ENCODE assay signal across 22 mouse cellular contexts in genomic region chr11:63911001-63911400, GRCm38 (mm10). TPM values are rescaled to one million over a fixed set of nuclear protein-coding genes. Genes with fewer than 3 reads are reported as not detected.
DNase-seq lines count a peak whose midpoint lies in the region; ATAC-seq lines count a peak whose summit lies in the region.
"Had no signal": no experiment of that assay in that cellular context is flagged by ENCODE, and none has a peak within 500 bp of the region (broad histone marks: within the 10 kb centered on the region; RNA-seq: fewer than 3 reads in every experiment).

No protein-coding gene starts in this region.

- peak; percentile 87 for DNase-seq in heart, adult 11 months
- DNase-seq in heart, adult 9 months (ENCODE audit: low spot score in 2 of 2): no peak
- no peak for DNase-seq in hindbrain, embryonic 10.5 days (ENCODE audit: low spot score)
- DNase-seq: adrenal gland, adult 2 months; adrenal gland, postnatal 14 days; cerebellum, adult 11 months; cerebellum, adult 2 months; cerebellum, postnatal 25 days; embryo, embryonic 11 days; gastrocnemius, postnatal 25 days had no signal

- peaks cover 50% of the 10 kb centered on the region for H3K27me3 ChIP-seq in hindbrain, embryonic 10.5 days (ENCODE audit: insufficient read depth, poor library complexity, severe bottlenecking)
- peaks cover 33% of the 10 kb centered on the region for H3K27me3 ChIP-seq in hindbrain, embryonic 13.5 days
- H3K27me3 ChIP-seq in midbrain, embryonic 12.5 days: peaks cover 31% of the 10 kb centered on the region
- H3K27me3 ChIP-seq in midbrain, embryonic 16.5 days (ENCODE audit: control insufficient read depth, insufficient read depth, low read depth, low read length): peaks cover 6% of the 10 kb centered on the region

- 58% methylated on average over 5 of the region's 5 CpGs for WGBS in hindbrain, embryonic 10.5 days
- WGBS in hindbrain, embryonic 13.5 days: 61% methylated on average over 5 of the region's 5 CpGs
- 65% methylated on average over 5 of the region's 5 CpGs for WGBS in midbrain, embryonic 12.5 days
- 51% methylated on average over 5 of the region's 5 CpGs for WGBS in midbrain, embryonic 16.5 days

- peak overlapping the region; percentile 72 for H3K27ac ChIP-seq in hindbrain, embryonic 10.5 days
- no peak overlapping the region for H3K27ac ChIP-seq in hindbrain, embryonic 13.5 days
- H3K27ac ChIP-seq in midbrain, embryonic 12.5 days (replicated peaks): no peak overlapping the region
- H3K27ac ChIP-seq in midbrain, embryonic 16.5 days (ENCODE audit: low read length): no peak overlapping the region
- H3K27ac ChIP-seq: embryonic facial prominence, embryonic 10.5 days; embryonic facial prominence, embryonic 13.5 days; forebrain, embryonic 12.5 days; forebrain, embryonic 15.5 days; heart, embryonic 13.5 days; hindbrain, embryonic 15.5 days had no signal

- H3K4me3 ChIP-seq in hindbrain, embryonic 10.5 days: no peak overlapping the region
- H3K4me3 ChIP-seq in hindbrain, embryonic 13.5 days: no peak overlapping the region
- H3K4me3 ChIP-seq in midbrain, embryonic 12.5 days: no peak overlapping the region
- no peak overlapping the region for H3K4me3 ChIP-seq in midbrain, embryonic 16.5 days (ENCODE audit: low read depth, low read length)
- H3K4me3 ChIP-seq: embryonic facial prominence, embryonic 10.5 days; embryonic facial prominence, embryonic 13.5 days; erythroblast, embryonic 14.5 days; forebrain, embryonic 12.5 days; forebrain, embryonic 15.5 days; heart, embryonic 13.5 days; hindbrain, embryonic 15.5 days had no signal

- H3K36me3 ChIP-seq in hindbrain, embryonic 10.5 days: no peaks in the 10 kb centered on the region
- no peaks in the 10 kb centered on the region for H3K36me3 ChIP-seq in hindbrain, embryonic 13.5 days
- no peaks in the 10 kb centered on the region for H3K36me3 ChIP-seq in midbrain, embryonic 12.5 days
- H3K36me3 ChIP-seq in midbrain, embryonic 16.5 days (ENCODE audit: control insufficient read depth, insufficient read depth, low read length): no peaks in the 10 kb centered on the region
- H3K36me3 ChIP-seq: embryonic facial prominence, embryonic 10.5 days; embryonic facial prominence, embryonic 13.5 days; forebrain, embryonic 12.5 days; forebrain, embryonic 15.5 days; heart, embryonic 13.5 days; hindbrain, embryonic 15.5 days had no signal

- no peak for ATAC-seq in hindbrain, embryonic 13.5 days (ENCODE audit: low FRiP score)
- ATAC-seq in midbrain, embryonic 12.5 days (ENCODE audit: low FRiP score, low read depth): no peak
- ATAC-seq in midbrain, embryonic 16.5 days: no peak
- ATAC-seq: CD4-positive, CD25-positive, alpha-beta regulatory T cell, adult 4 months; forebrain, embryonic 15.5 days; intestine, postnatal 0 days had no signal

- H3K9ac ChIP-seq in hindbrain, embryonic 13.5 days: no peak overlapping the region
- H3K9ac ChIP-seq in midbrain, embryonic 12.5 days (replicated peaks): 0 out of 2 replicates have a peak overlapping the region, but pooled peaks have one; percentile 15
- no peak overlapping the region for H3K9ac ChIP-seq in midbrain, embryonic 16.5 days (ENCODE audit: low read depth, low read length)
- H3K9ac ChIP-seq: embryonic facial prominence, embryonic 13.5 days; forebrain, embryonic 12.5 days; forebrain, embryonic 15.5 days; heart, embryonic 13.5 days; hindbrain, embryonic 15.5 days had no signal

- H3K9me3 ChIP-seq in hindbrain, embryonic 10.5 days: no peaks in the 10 kb centered on the region
- H3K9me3 ChIP-seq in hindbrain, embryonic 13.5 days: no peaks in the 10 kb centered on the region
- H3K9me3 ChIP-seq in midbrain, embryonic 12.5 days: no peaks in the 10 kb centered on the region
- no peaks in the 10 kb centered on the region for H3K9me3 ChIP-seq in midbrain, embryonic 16.5 days (replicated peaks; ENCODE audit: control insufficient read depth, low read length, poor library complexity, severe bottlenecking)
- H3K9me3 ChIP-seq: embryonic facial prominence, embryonic 10.5 days; embryonic facial prominence, embryonic 13.5 days; forebrain, embryonic 12.5 days; forebrain, embryonic 15.5 days; heart, embryonic 13.5 days; hindbrain, embryonic 15.5 days had no signal

- H3K4me1 ChIP-seq in hindbrain, embryonic 10.5 days (replicated peaks): peaks cover 75% of the 10 kb centered on the region
- H3K4me1 ChIP-seq in hindbrain, embryonic 13.5 days (replicated peaks): peaks cover 46% of the 10 kb centered on the region
- H3K4me1 ChIP-seq in midbrain, embryonic 12.5 days: peaks cover 32% of the 10 kb centered on the region
- H3K4me1 ChIP-seq in midbrain, embryonic 16.5 days (ENCODE audit: control insufficient read depth, insufficient read depth, low read length): peaks cover 7% of the 10 kb centered on the region

- no peak overlapping the region for H3K4me2 ChIP-seq in hindbrain, embryonic 13.5 days
- H3K4me2 ChIP-seq in midbrain, embryonic 12.5 days (replicated peaks): no peak overlapping the region
- H3K4me2 ChIP-seq in midbrain, embryonic 16.5 days (ENCODE audit: low read length): no peak overlapping the region
- H3K4me2 ChIP-seq: embryonic facial prominence, embryonic 13.5 days; forebrain, embryonic 12.5 days; forebrain, embryonic 15.5 days; heart, embryonic 13.5 days; hindbrain, embryonic 15.5 days had no signal

RNA-seq across cellular contexts. Expression of gene Hs3st3b1, which starts 11.1 kb away (rescaled TPM):
- 13.1 and 13.4 TPM in 2 replicates for polyA plus RNA-seq in hindbrain, embryonic 10.5 days (2016; fragmentation: Nextera tagmentation; extraction: Ambion mirVana)
- polyA plus RNA-seq in hindbrain, embryonic 13.5 days (2015; fragmentation: Nextera tagmentation; extraction: Ambion mirVana): 6.5 and 7.5 TPM in 2 replicates
- 20.1 and 22.0 TPM in 2 replicates for polyA plus RNA-seq in midbrain, embryonic 12.5 days (2016; fragmentation: Nextera tagmentation; extraction: Ambion mirVana)
- 9.4 and 15.4 TPM in 2 replicates for polyA plus RNA-seq in midbrain, embryonic 16.5 days (2015; fragmentation: Nextera tagmentation; extraction: Ambion mirVana)
